In the genomic region with DNA sequence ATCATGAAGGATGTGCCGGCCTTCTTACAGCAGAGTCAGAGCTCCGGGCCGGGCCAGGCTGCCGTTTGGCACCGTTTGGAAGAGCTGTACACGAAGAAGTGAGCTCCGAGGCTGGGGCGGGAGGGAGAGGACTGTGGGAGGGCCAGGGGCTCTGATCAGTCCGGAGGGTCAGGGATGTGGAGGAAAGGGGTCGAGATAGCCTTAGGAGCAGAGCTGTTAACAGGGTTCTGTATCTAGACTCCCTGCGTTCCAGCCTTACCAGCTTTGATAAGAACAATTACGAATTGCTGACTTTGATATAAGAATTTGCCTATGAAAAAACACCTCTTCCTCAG, we compare ENCODE assay signal across 8 mouse cellular contexts. TPM values are rescaled to one million over a fixed set of nuclear protein-coding genes. Genes with fewer than 3 reads are reported as not detected.
DNase-seq lines count a peak whose midpoint lies in the region; ATAC-seq and TF ChIP-seq lines count a peak whose summit lies in the region.

No protein-coding gene starts in this region.

- H3K27me3 ChIP-seq in heart, adult 2 months (ENCODE audit: control insufficient read depth, insufficient read depth, low read length) = no peaks in the 10 kb centered on the region
- no peaks in the 10 kb centered on the region for H3K27me3 ChIP-seq in C2C12 (ENCODE audit: control insufficient read depth, insufficient read depth, insufficient read length)
- no peaks in the 10 kb centered on the region for H3K27me3 ChIP-seq in forebrain, embryonic 10.5 days (ENCODE audit: poor library complexity, severe bottlenecking)
- H3K27me3 ChIP-seq in liver, embryonic 12.5 days (replicated peaks) = no peaks in the 10 kb centered on the region

- H3K79me2 ChIP-seq in heart, adult 2 months (replicated peaks; ENCODE audit: control insufficient read depth, insufficient read depth, low read length) = no peaks in the 10 kb centered on the region; the same call in 1 of the 2 replicates
- H3K79me2 ChIP-seq in C2C12 (ENCODE audit: control insufficient read depth, insufficient read depth) = peaks cover 42% of the 10 kb centered on the region

- TF ChIP-seq CTCF in heart, adult 2 months (IDR thresholded peaks at IDR 0.05) = no peak
- TF ChIP-seq CTCF in C2C12 (IDR thresholded peaks at IDR 0.05; ENCODE audit: control insufficient read depth, insufficient read depth, insufficient read length) = no peak

- ATAC-seq in liver, embryonic 12.5 days = peak; percentile 44

- peak overlapping the region; percentile 91 for H3K4me2 ChIP-seq in liver, embryonic 12.5 days

- peak overlapping the region; percentile 72 for H3K4me3 ChIP-seq in heart, adult 2 months
- H3K4me3 ChIP-seq in C2C12 (ENCODE audit: insufficient read depth, poor library complexity, severe bottlenecking) = peak overlapping the region; percentile 72
- peak overlapping the region; percentile 98 for H3K4me3 ChIP-seq in forebrain, embryonic 10.5 days
- peak overlapping the region; percentile 99 for H3K4me3 ChIP-seq in liver, embryonic 12.5 days

- peaks cover 20% of the 10 kb centered on the region for H3K79me3 ChIP-seq in C2C12 (ENCODE audit: low read depth)

- no peak for DNase-seq in heart, adult 2 months
- DNase-seq in heart, postnatal 4 days = no peak
- DNase-seq in forebrain, embryonic 10.5 days (ENCODE audit: extremely low spot score, low spot score) = no peak
- DNase-seq in retina, postnatal 1 day = no peak
- DNase-seq in thymus, adult 18-20 months = no peak
- DNase-seq in cerebellum, postnatal 10 days = no peak

- H3ac ChIP-seq in C2C12 (ENCODE audit: control insufficient read depth, insufficient read length, low read depth) = peak overlapping the region; percentile 87

- 1% methylated on average over 12 of the region's 12 CpGs for WGBS in heart, adult 2 months
- under 1% methylated on average over 12 of the region's 12 CpGs for WGBS in forebrain, embryonic 10.5 days
- 1% methylated on average over 12 of the region's 12 CpGs for WGBS in liver, embryonic 12.5 days (ENCODE audit: insufficient replicate concordance)

- H3K27ac ChIP-seq in heart, adult 2 months = peak overlapping the region; percentile 91
- H3K27ac ChIP-seq in forebrain, embryonic 10.5 days = peak overlapping the region; percentile 88
- H3K27ac ChIP-seq in liver, embryonic 12.5 days = peak overlapping the region; percentile 90

- intact Hi-C loops in heart, adult 2 months (cut with DNase I) = loop anchor here (1.0 to 5.0 kb wide), 2 partner anchors 25 to 35 kb away; a partner anchor contains a TSS

- no peak for TF ChIP-seq EP300 in heart, adult 2 months (IDR thresholded peaks at IDR 0.05; ENCODE audit: insufficient read depth, low read depth, low read length)

- H3K36me3 ChIP-seq in heart, adult 2 months (ENCODE audit: control insufficient read depth, insufficient read depth, low read length) = no peaks in the 10 kb centered on the region
- H3K36me3 ChIP-seq in C2C12 (ENCODE audit: control insufficient read depth, insufficient read depth) = peaks cover 27% of the 10 kb centered on the region
- peaks cover 43% of the 10 kb centered on the region for H3K36me3 ChIP-seq in forebrain, embryonic 10.5 days (replicated peaks)
- peaks cover 49% of the 10 kb centered on the region for H3K36me3 ChIP-seq in liver, embryonic 12.5 days

- TF ChIP-seq POLR2A in heart, adult 2 months (IDR thresholded peaks at IDR 0.05; ENCODE audit: insufficient read depth, low read depth, low read length) = no peak

- no peaks in the 10 kb centered on the region for H3K9me3 ChIP-seq in forebrain, embryonic 10.5 days
- H3K9me3 ChIP-seq in liver, embryonic 12.5 days (replicated peaks) = no peaks in the 10 kb centered on the region

- H3K9ac ChIP-seq in heart, adult 2 months (ENCODE audit: low read depth, low read length) = peak overlapping the region; percentile 57
- H3K9ac ChIP-seq in liver, embryonic 12.5 days = peak overlapping the region; percentile 88

- H3K4me1 ChIP-seq in heart, adult 2 months (ENCODE audit: control insufficient read depth, insufficient read depth, low read length) = peaks cover 2% of the 10 kb centered on the region
- H3K4me1 ChIP-seq in forebrain, embryonic 10.5 days = peaks cover 20% of the 10 kb centered on the region
- H3K4me1 ChIP-seq in liver, embryonic 12.5 days = peaks cover 43% of the 10 kb centered on the region

TF ChIP-seq in C2C12, 6 proteins besides CTCF, POLR2A, EP300 and RAD21:
- TF ChIP-seq USF1 (IDR thresholded peaks at IDR 0.05; ENCODE audit: low read depth) (no peak), MYOG (IDR thresholded peaks at IDR 0.05; ENCODE audit: control insufficient read depth, extremely low read depth, insufficient read length) (no peak), FOSL1 (IDR thresholded peaks at IDR 0.05; ENCODE audit: insufficient read depth, low read length, poor library complexity, severe bottlenecking) (no peak), CEBPB (IDR thresholded peaks at IDR 0.05; ENCODE audit: low read depth) (no peak), MAX (IDR thresholded peaks at IDR 0.05) (no peak), MYOD1 (IDR thresholded peaks at IDR 0.05; ENCODE audit: control insufficient read depth, insufficient read length, low read depth) (no peak)

RNA-seq across cellular contexts. Expression of a gene that starts 0.3 kb away (rescaled TPM):
- total RNA-seq in heart, adult 2 months (2021) = 10 to 100 TPM; 53.1 to 60.6 TPM
- 86.9 and 100 TPM in 2 replicates for polyA plus RNA-seq in heart, adult 2 months (2012; rRNA removed)
- total RNA-seq in heart, postnatal 4 days (2021) = 10 to 100 TPM; 45.1 to 49.1 TPM
- 17.4 TPM for polyA plus RNA-seq in C2C12 (2012; fragmentation: generic; extraction: Trizol)
- 26.8 and 28.4 TPM in 2 replicates for polyA plus RNA-seq in forebrain, embryonic 10.5 days (2016; fragmentation: Nextera tagmentation; extraction: Ambion mirVana)
- 16.0 and 18.1 TPM in 2 replicates for polyA plus RNA-seq in liver, embryonic 12.5 days (2016; fragmentation: Nextera tagmentation; extraction: Ambion mirVana)

RNA-seq across cellular contexts. Expression of a gene that starts 0.7 kb away (rescaled TPM):
- total RNA-seq in heart, adult 2 months (2021) = 10 to 100 TPM; 72.6 to 86.1 TPM
- polyA plus RNA-seq in heart, adult 2 months (2012; rRNA removed) = 50.8 and 71.0 TPM in 2 replicates
- total RNA-seq in heart, postnatal 4 days (2021) = 100 to 1,000 TPM; 119 to 120 TPM
- 211 TPM for polyA plus RNA-seq in C2C12 (2012; fragmentation: generic; extraction: Trizol)
- polyA plus RNA-seq in forebrain, embryonic 10.5 days (2016; fragmentation: Nextera tagmentation; extraction: Ambion mirVana) = 354 and 374 TPM in 2 replicates
- 204 and 213 TPM in 2 replicates for polyA plus RNA-seq in liver, embryonic 12.5 days (2016; fragmentation: Nextera tagmentation; extraction: Ambion mirVana)

RNA-seq across cellular contexts. Expression of a gene that starts 17.8 kb away (rescaled TPM):
- 1,000 to 10,000 TPM; 2,777 to 3,250 TPM for total RNA-seq in heart, adult 2 months (2021)
- polyA plus RNA-seq in heart, adult 2 months (2012; rRNA removed) = 1,727 and 2,194 TPM in 2 replicates
- 1,000 to 10,000 TPM; 1,034 to 1,156 TPM for total RNA-seq in heart, postnatal 4 days (2021)
- 0.81 TPM for polyA plus RNA-seq in C2C12 (2012; fragmentation: generic; extraction: Trizol)
- polyA plus RNA-seq in forebrain, embryonic 10.5 days (2016; fragmentation: Nextera tagmentation; extraction: Ambion mirVana) = not detected in 2 replicates
- not detected in 2 replicates for polyA plus RNA-seq in liver, embryonic 12.5 days (2016; fragmentation: Nextera tagmentation; extraction: Ambion mirVana)

RNA-seq across cellular contexts. Expression of a gene that starts 25.1 kb away (rescaled TPM):
- 10 to 100 TPM in 1 of 2 experiments, 1 to 10 TPM in 1; 8.8 to 12.3 TPM for total RNA-seq in heart, adult 2 months (2021)
- polyA plus RNA-seq in heart, adult 2 months (2012; rRNA removed) = 12.4 and 17.0 TPM in 2 replicates
- total RNA-seq in heart, postnatal 4 days (2021) = 10 to 100 TPM; 13.5 to 15.9 TPM
- polyA plus RNA-seq in C2C12 (2012; fragmentation: generic; extraction: Trizol) = 19.9 TPM
- polyA plus RNA-seq in forebrain, embryonic 10.5 days (2016; fragmentation: Nextera tagmentation; extraction: Ambion mirVana) = 21.2 and 22.5 TPM in 2 replicates
- 17.4 and 18.0 TPM in 2 replicates for polyA plus RNA-seq in liver, embryonic 12.5 days (2016; fragmentation: Nextera tagmentation; extraction: Ambion mirVana)

RNA-seq across cellular contexts. Expression of a gene that starts 25.7 kb away (rescaled TPM):
- total RNA-seq in heart, adult 2 months (2021) = 10 to 100 TPM; 20.1 to 23.6 TPM
- 37.6 and 42.8 TPM in 2 replicates for polyA plus RNA-seq in heart, adult 2 months (2012; rRNA removed)
- total RNA-seq in heart, postnatal 4 days (2021) = 10 to 100 TPM; 25.2 to 32.3 TPM
- 59.3 TPM for polyA plus RNA-seq in C2C12 (2012; fragmentation: generic; extraction: Trizol)
- polyA plus RNA-seq in forebrain, embryonic 10.5 days (2016; fragmentation: Nextera tagmentation; extraction: Ambion mirVana) = 51.3 and 57.6 TPM in 2 replicates
- 30.7 and 33.8 TPM in 2 replicates for polyA plus RNA-seq in liver, embryonic 12.5 days (2016; fragmentation: Nextera tagmentation; extraction: Ambion mirVana)

Comparison
In these comparisons a context has a peak if more than half of its experiments do, and no peak if none do; other contexts are left out.
1. RNA of a gene that starts 17.8 kb away (polyA plus RNA-seq): 1,727 to 2,194 TPM in heart, adult 2 months; 0.81 TPM in C2C12 (single experiment), not detected in liver, embryonic 12.5 days and not detected in forebrain, embryonic 10.5 days; every median in the first group is over 100 times any median in the second.
2. Peak in every context shown above with its lines, with median percentiles within 50 percentile points of each other: H3K27ac ChIP-seq and H3K4me3 ChIP-seq.